Mouse (Mus musculus) cerebellum, adult 2 months (tissue): ENCODE data around the gene Palm3. TPM values are rescaled to one million over a fixed set of nuclear protein-coding genes. Genes with fewer than 3 reads are reported as not detected.

Experiments used
- DNase-seq, 2 experiments: peaks; one replicate each; pipeline ENCODE4 v3.0.0; 2021
- H3K27ac ChIP-seq: fragments of 200-500 bp; 2 replicates; pipeline ENCODE4 v1.5.1; 2012; ENCODE audit warnings: low read length, control low read depth, inconsistent platforms; ENCODE audit not compliant: insufficient read depth
- H3K27me3 ChIP-seq: fragments of 200-500 bp; 2 replicates; pipeline ENCODE4 v1.6.1; 2012; ENCODE audit warnings: inconsistent platforms, mild to moderate bottlenecking, low read length, moderate library complexity; ENCODE audit not compliant: control insufficient read depth, insufficient read depth
- H3K4me1 ChIP-seq: fragments of 200-500 bp; 2 replicates; pipeline ENCODE4 v1.6.1; 2011; ENCODE audit warnings: low read length; ENCODE audit not compliant: control insufficient read depth, insufficient read depth
- H3K4me3 ChIP-seq: fragments of 200-500 bp; replicated peaks from 2 replicates; pipeline ENCODE3; 2011; ENCODE audit warnings: mild to moderate bottlenecking, low read depth, low read length, control low read depth; ENCODE audit not compliant: insufficient read depth
- CTCF ChIP-seq: fragments of 200-500 bp; IDR thresholded peaks from 2 replicates; pipeline ENCODE4 v1.5.1; 2011; ENCODE audit warnings: low read depth, mild to moderate bottlenecking, control low read depth, low read length, moderate library complexity, borderline replicate concordance; ENCODE audit not compliant: insufficient read depth
- POLR2A ChIP-seq: fragments of 200-500 bp; IDR thresholded peaks from 2 replicates; pipeline ENCODE4 v1.6.1; 2011; ENCODE audit warnings: low read length, control low read depth, borderline replicate concordance; ENCODE audit not compliant: insufficient read depth
- WGBS: fragments of 180-500 bp; shearing (Covaris S2); methylation state at CpG from one replicate; pipeline ENCODE4 v1.1.7; 2018; 5-methylcytosine and 5-hydroxymethylcytosine counted together
- polyA plus RNA-seq: library from polyadenylated mRNA; depleted of rRNA; stranded (reverse); fragments of >200 nt; gene quantifications from 2 replicates; pipeline ENCODE4 v1.2.3, GENCODE M21; 2012

The Palm3 gene
- polyA plus RNA-seq, 1 experiment, result 4.1 TPM

DNA sequence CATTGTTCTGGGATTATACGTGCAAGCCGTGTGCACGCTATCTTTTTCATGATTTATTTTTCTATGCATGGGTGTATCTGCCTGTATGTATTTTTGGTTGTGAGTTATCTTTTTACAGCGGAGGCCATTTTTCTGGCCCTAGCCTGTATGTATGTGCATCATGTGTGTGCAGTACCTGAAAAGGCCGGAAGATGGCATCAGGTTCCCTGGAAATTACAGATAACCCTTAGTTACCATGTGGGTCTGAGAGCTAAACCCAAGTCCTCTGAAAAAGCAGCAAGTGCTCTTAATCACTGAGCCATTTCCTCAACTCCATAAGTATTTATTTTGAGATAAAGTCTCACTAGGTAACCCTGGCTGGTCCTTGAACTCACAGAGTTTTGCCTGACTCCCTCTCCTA lies 32.0 kb downstream of the Palm3 start:
- 95% methylated on average over 5 of the region's 5 CpGs for WGBS
- no peak for TF ChIP-seq POLR2A
- TF ChIP-seq CTCF, result no peak
- no peak overlapping the region for H3K4me3 ChIP-seq

GRCm38 (mm10) chr8:84057827-84058226 lies 36.6 kb downstream of the Palm3 start:
- Histone ChIP-seq H3K4me1 (no peaks in the 10 kb centered on the region), H3K4me3 (no peak overlapping the region), H3K27me3 (no peaks in the 10 kb centered on the region), H3K27ac (no peak overlapping the region)
- WGBS, result 86% methylated on average over 1 of the region's 1 CpGs
- no peak for DNase-seq
- TF ChIP-seq POLR2A, result no peak
- TF ChIP-seq CTCF, result no peak

More for the DNA sequence above, 32.0 kb downstream of the Palm3 start:
- no peak for DNase-seq
- H3K27ac ChIP-seq, result no peak overlapping the region
- no peaks in the 10 kb centered on the region for H3K4me1 ChIP-seq
- H3K27me3 ChIP-seq, result no peaks in the 10 kb centered on the region

DNA sequence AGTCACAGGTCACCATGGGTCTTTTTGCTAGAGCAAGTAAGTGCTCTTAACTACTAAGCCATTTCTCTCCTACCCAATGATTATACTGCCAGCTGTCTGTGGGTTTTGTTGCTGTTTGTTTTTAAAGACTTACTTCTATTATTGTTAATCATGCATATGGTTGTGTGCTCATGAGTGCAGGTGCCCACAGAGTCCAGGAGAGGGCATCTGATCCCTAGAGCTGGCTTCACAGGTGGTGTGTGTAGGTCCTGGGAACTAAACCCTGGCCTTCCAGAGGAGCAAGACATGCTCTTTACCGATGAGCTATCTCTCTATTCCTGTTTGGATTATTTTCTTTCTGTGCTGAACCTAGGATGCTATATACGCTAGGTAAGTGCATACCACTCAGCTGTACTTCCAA lies 38.0 kb downstream of the Palm3 start:
- Histone ChIP-seq H3K4me3 (no peak overlapping the region), H3K27ac (no peak overlapping the region)

GRCm38 (mm10) chr8:84060245-84060644 lies 39.0 kb downstream of the Palm3 start:
- no peak overlapping the region for H3K27ac ChIP-seq
- no peak overlapping the region for H3K4me3 ChIP-seq
- no peaks in the 10 kb centered on the region for H3K4me1 ChIP-seq
- 85% methylated on average over 2 of the region's 2 CpGs for WGBS
- H3K27me3 ChIP-seq, result no peaks in the 10 kb centered on the region
- DNase-seq, result no peak
- TF ChIP-seq CTCF (no peak), POLR2A (no peak)

More for the DNA sequence above, 38.0 kb downstream of the Palm3 start:
- DNase-seq, result no peak
- Histone ChIP-seq H3K4me1 (no peaks in the 10 kb centered on the region), H3K27me3 (no peaks in the 10 kb centered on the region)
- TF ChIP-seq CTCF, result no peak
- WGBS, result 95% methylated on average over 2 of the region's 2 CpGs

GRCm38 (mm10) chr8:84063861-84064610 lies 42.8 kb downstream of the Palm3 start:
- Histone ChIP-seq H3K27ac (no peak overlapping the region), H3K4me3 (no peak overlapping the region), H3K27me3 (no peaks in the 10 kb centered on the region), H3K4me1 (peaks cover 3% of the 10 kb centered on the region)
- no peak for DNase-seq
- WGBS, result 72% methylated on average over 8 of the region's 8 CpGs
- no peak for TF ChIP-seq CTCF
- no peak for TF ChIP-seq POLR2A

- TF ChIP-seq CTCF, result no peak
- no peak for TF ChIP-seq POLR2A
- H3K4me3 ChIP-seq, result peak within 1 kb of the TSS; percentile 80
- H3K27me3 ChIP-seq, result no peaks in the 10 kb centered on the region
- no peak for DNase-seq
- peak within 1 kb of the TSS; percentile 56 for H3K27ac ChIP-seq
- peaks cover 13% of the 10 kb centered on the region for H3K4me1 ChIP-seq
- WGBS, result 100% methylated on average over 1 of the region's 1 CpGs
These were observed 43.8 kb downstream of the Palm3 start, which contains the start of gene Gm10643 for GRCm38 (mm10) chr8:84065037-84065436. Gene Gm10643 (minus strand): TSS chr8:84065137.

DNA sequence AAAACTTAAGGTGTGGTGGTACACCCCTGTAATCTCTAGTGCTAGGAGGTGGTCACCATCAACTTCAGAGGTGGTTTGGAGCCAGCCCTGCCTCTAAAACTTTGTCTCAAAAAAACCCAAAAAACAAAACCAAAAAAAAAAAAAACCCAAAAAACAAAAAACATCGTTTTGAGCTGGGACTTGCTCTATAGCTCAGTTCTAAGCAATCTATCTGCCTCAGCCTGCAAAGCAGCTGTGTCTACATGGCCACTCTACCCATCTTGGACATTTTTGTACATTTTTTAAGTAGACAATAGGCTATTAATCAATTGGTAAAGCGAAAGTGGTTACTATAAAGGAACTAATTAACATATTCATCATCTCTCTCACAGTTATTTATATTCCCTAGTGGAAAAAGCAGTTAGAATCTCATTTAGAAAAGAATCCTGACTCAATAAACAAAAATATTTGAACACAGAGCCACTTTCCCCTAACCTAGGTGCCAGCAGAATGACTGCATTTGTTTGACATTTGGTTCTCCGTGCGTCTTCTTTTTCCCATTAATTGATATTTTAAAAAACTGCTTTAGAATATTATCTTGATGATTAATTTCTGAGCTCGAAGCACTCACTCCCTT lies 44.3 kb downstream of the Palm3 start:
- DNase-seq, result no peak
- H3K4me3 ChIP-seq, result peak overlapping the region; percentile 80
- TF ChIP-seq POLR2A (no peak), CTCF (no peak)
- 28% methylated on average over 5 of the region's 5 CpGs for WGBS
- H3K27ac ChIP-seq, result peak overlapping the region; percentile 56; the same call in 1 of the 2 replicates
- H3K27me3 ChIP-seq, result no peaks in the 10 kb centered on the region
- H3K4me1 ChIP-seq, result peaks cover 18% of the 10 kb centered on the region

- H3K4me3 ChIP-seq, result peak within 1 kb of the TSS; percentile 80
- TF ChIP-seq POLR2A (peak; percentile 69), CTCF (no peak)
- H3K27ac ChIP-seq, result peak within 1 kb of the TSS; percentile 56
- H3K4me1 ChIP-seq, result peaks cover 24% of the 10 kb centered on the region
- H3K27me3 ChIP-seq, result no peaks in the 10 kb centered on the region
- peak; percentile 99 to 100 for DNase-seq
- WGBS, result under 1% methylated on average over 51 of the region's 51 CpGs
These were observed 45.1 kb downstream of the Palm3 start, which contains the start of gene Rfx1 for GRCm38 (mm10) chr8:84066291-84066930. Gene Rfx1 (plus strand): TSS chr8:84066834.
